Mouse (Mus musculus): ENCODE measurements at regions not wholly inside any gene's neighbourhood (a gene's known extent, or its start where the extent isn't known, plus 50 kb on each side); places are given as distances from the start of the nearest gene placed in this dataset.

DNA sequence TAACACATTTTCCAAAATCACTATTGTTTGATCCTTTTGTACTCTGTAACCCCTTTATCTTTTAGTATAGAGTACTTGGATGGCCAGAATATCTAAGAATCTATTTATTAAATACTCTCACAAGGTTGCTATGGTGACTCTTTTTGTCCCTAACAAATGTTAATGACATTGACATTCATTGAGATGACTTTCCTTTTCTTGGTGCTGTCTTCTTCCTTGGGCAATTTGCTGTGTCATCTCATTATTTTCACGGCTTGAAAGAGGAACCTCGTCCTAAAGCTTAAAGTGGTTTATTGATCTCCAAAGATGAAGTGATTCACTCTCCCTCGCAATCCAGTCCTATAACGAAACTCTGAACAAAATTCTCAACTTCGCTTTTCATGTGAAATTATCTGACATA lies 265.6 kb upstream of the Zfp960 start:
- no peak for TF ChIP-seq CTCF (IDR thresholded peaks at IDR 0.05; ENCODE audit: low read depth)
- TF ChIP-seq EP300 (IDR thresholded peaks at IDR 0.05; ENCODE audit: low read depth), result no peak
